Mouse (Mus musculus) regulatory T cell (primary cell): Measurements from ENCODE around the gene Fer.

Experiments used
- in situ Hi-C: fragments of 300-600 bp; cut with MboI, MseI; formaldehyde crosslinking; loops from one replicate; pipeline ENCODE4 v1.15.1; 2025; ENCODE audit warnings: high pct_unique_total_duplicates

Gene Fer

GRCm38 (mm10) chr17:63864171-63864571 lies 1.3 kb downstream of the Fer start:
- in situ Hi-C loops, result no loop called here

GRCm38 (mm10) chr17:63871773-63872172 lies 8.9 kb downstream of the Fer start:
- in situ Hi-C loops, result no loop called here

- in situ Hi-C loops, result no loop called here
These were observed 16.0 kb downstream of the Fer start for GRCm38 (mm10) chr17:63878889-63879288.

GRCm38 (mm10) chr17:63880009-63880408 lies 17.1 kb downstream of the Fer start:
- in situ Hi-C loops, result loop anchor here (5.0 kb wide), 1 partner anchor 82 kb away; no protein-coding TSS in a partner anchor

GRCm38 (mm10) chr17:63886988-63887387 lies 24.1 kb downstream of the Fer start:
- in situ Hi-C loops, result no loop called here

GRCm38 (mm10) chr17:63890611-63891010 lies 27.7 kb downstream of the Fer start:
- in situ Hi-C loops, result no loop called here

GRCm38 (mm10) chr17:63895829-63896228 lies 33.0 kb downstream of the Fer start:
- in situ Hi-C loops, result no loop called here

- in situ Hi-C loops, result no loop called here
These were observed 34.2 kb downstream of the Fer start for GRCm38 (mm10) chr17:63897050-63897449.

GRCm38 (mm10) chr17:63909297-63909696 lies 46.4 kb downstream of the Fer start:
- in situ Hi-C loops, result no loop called here

- in situ Hi-C loops, result no loop called here
These were observed 58.8 kb downstream of the Fer start for GRCm38 (mm10) chr17:63921601-63922203.

- in situ Hi-C loops, result no loop called here
These were observed 62.7 kb downstream of the Fer start for GRCm38 (mm10) chr17:63925581-63925980.

GRCm38 (mm10) chr17:63930634-63931033 lies 67.8 kb downstream of the Fer start:
- in situ Hi-C loops, result no loop called here

- in situ Hi-C loops, result no loop called here
These were observed 68.7 kb downstream of the Fer start for GRCm38 (mm10) chr17:63931556-63931955.

GRCm38 (mm10) chr17:63935408-63935807 lies 72.5 kb downstream of the Fer start:
- in situ Hi-C loops, result no loop called here

GRCm38 (mm10) chr17:63937886-63938285 lies 75.0 kb downstream of the Fer start:
- in situ Hi-C loops, result no loop called here

- in situ Hi-C loops, result no loop called here
These were observed 83.9 kb downstream of the Fer start for GRCm38 (mm10) chr17:63946772-63947171.

- in situ Hi-C loops, result no loop called here
These were observed 85.9 kb downstream of the Fer start for GRCm38 (mm10) chr17:63948811-63949210.

GRCm38 (mm10) chr17:63951436-63951835 lies 88.6 kb downstream of the Fer start:
- in situ Hi-C loops, result no loop called here

- in situ Hi-C loops, result no loop called here
These were observed 104.2 kb downstream of the Fer start for GRCm38 (mm10) chr17:63967091-63967490.

- in situ Hi-C loops, result no loop called here
These were observed 106.6 kb downstream of the Fer start for GRCm38 (mm10) chr17:63969448-63969847.

- in situ Hi-C loops, result no loop called here
These were observed 107.4 kb downstream of the Fer start for GRCm38 (mm10) chr17:63970239-63970638.

- in situ Hi-C loops, result no loop called here
These were observed 108.1 kb downstream of the Fer start for GRCm38 (mm10) chr17:63970939-63971338.

GRCm38 (mm10) chr17:63972181-63972580 lies 109.3 kb downstream of the Fer start:
- in situ Hi-C loops, result no loop called here

GRCm38 (mm10) chr17:63973806-63974205 lies 110.9 kb downstream of the Fer start:
- in situ Hi-C loops, result no loop called here
